In the genomic region with DNA sequence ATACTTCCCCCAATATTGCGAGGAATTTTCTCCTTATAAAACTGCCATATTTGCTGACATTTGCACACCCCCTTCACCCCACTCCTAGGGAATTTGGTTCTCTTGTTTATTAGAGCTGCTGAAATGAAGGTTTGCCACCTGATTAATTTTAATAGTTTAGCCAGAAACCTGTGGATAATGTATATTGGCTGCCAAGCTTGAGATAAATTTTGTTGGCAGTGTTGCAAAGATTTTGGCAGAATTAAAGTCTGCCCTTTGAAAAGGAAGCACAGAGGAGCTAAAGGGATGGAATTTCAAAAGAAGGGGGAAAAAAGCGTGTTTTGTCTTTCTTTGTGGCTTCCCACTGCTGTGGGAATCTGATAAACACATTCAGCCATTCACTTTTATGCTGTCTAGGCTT, we compare ENCODE assay signal across 30 mouse cellular contexts.
DNase-seq lines count a peak whose midpoint lies in the region; ATAC-seq lines count a peak whose summit lies in the region.
"Had no signal": no experiment of that assay in that cellular context is flagged by ENCODE, and none has a peak within 500 bp of the region (broad histone marks: within the 10 kb centered on the region; RNA-seq: fewer than 3 reads in every experiment).

No protein-coding gene starts in this region.

- no peak overlapping the region for H3K4me2 ChIP-seq in embryonic facial prominence, embryonic 14.5 days (ENCODE audit: low read depth, low read length)
- no peak overlapping the region for H3K4me2 ChIP-seq in neural tube, embryonic 14.5 days (ENCODE audit: low read depth, low read length)
- H3K4me2 ChIP-seq: embryonic facial prominence, embryonic 15.5 days; forebrain, embryonic 13.5 days; hindbrain, embryonic 12.5 days; limb, embryonic 15.5 days; liver, embryonic 13.5 days; neural tube, embryonic 12.5 days had no signal

- H3K27ac ChIP-seq in embryonic facial prominence, embryonic 14.5 days (replicated peaks; ENCODE audit: low read depth, low read length), result no peak overlapping the region
- no peak overlapping the region for H3K27ac ChIP-seq in embryonic facial prominence, embryonic 10.5 days (replicated peaks)
- H3K27ac ChIP-seq in neural tube, embryonic 14.5 days (ENCODE audit: low read depth, low read length), result peak overlapping the region; percentile 22; the same call in 1 of the 2 replicates
- H3K27ac ChIP-seq: embryonic facial prominence, embryonic 15.5 days; forebrain, embryonic 13.5 days; hindbrain, embryonic 12.5 days; kidney, postnatal 0 days; limb, embryonic 10.5 days; limb, embryonic 15.5 days; liver, embryonic 13.5 days; neural tube, embryonic 12.5 days had no signal

- no peak overlapping the region for H3K9ac ChIP-seq in embryonic facial prominence, embryonic 14.5 days (ENCODE audit: low read depth, low read length)
- H3K9ac ChIP-seq in neural tube, embryonic 14.5 days (replicated peaks; ENCODE audit: low read depth, low read length), result no peak overlapping the region
- H3K9ac ChIP-seq: embryonic facial prominence, embryonic 15.5 days; forebrain, embryonic 13.5 days; hindbrain, embryonic 12.5 days; limb, embryonic 15.5 days; liver, embryonic 13.5 days; neural tube, embryonic 12.5 days had no signal

- H3K9me3 ChIP-seq in embryonic facial prominence, embryonic 14.5 days (ENCODE audit: control insufficient read depth, low read length), result no peaks in the 10 kb centered on the region
- no peaks in the 10 kb centered on the region for H3K9me3 ChIP-seq in embryonic facial prominence, embryonic 10.5 days
- H3K9me3 ChIP-seq in neural tube, embryonic 14.5 days (ENCODE audit: control insufficient read depth, low read length), result no peaks in the 10 kb centered on the region
- H3K9me3 ChIP-seq: embryonic facial prominence, embryonic 15.5 days; forebrain, embryonic 13.5 days; hindbrain, embryonic 12.5 days; limb, embryonic 10.5 days; limb, embryonic 15.5 days; liver, embryonic 13.5 days; neural tube, embryonic 12.5 days had no signal

- H3K36me3 ChIP-seq in embryonic facial prominence, embryonic 14.5 days (ENCODE audit: control insufficient read depth, insufficient read depth, low read length), result no peaks in the 10 kb centered on the region
- H3K36me3 ChIP-seq in embryonic facial prominence, embryonic 10.5 days (replicated peaks), result no peaks in the 10 kb centered on the region
- H3K36me3 ChIP-seq in neural tube, embryonic 14.5 days (ENCODE audit: control insufficient read depth, insufficient read depth, low read length), result no peaks in the 10 kb centered on the region
- H3K36me3 ChIP-seq: embryonic facial prominence, embryonic 15.5 days; hindbrain, embryonic 12.5 days; limb, embryonic 10.5 days; limb, embryonic 15.5 days; liver, embryonic 13.5 days; neural tube, embryonic 12.5 days had no signal

- DNase-seq in embryonic facial prominence, embryonic 14.5 days (ENCODE audit: low spot score), result peak; percentile 1
- no peak for DNase-seq in embryonic facial prominence, embryonic 10.5 days (ENCODE audit: low spot score)
- no peak for DNase-seq in neural tube, embryonic 10.5 days (ENCODE audit: extremely low spot score, low spot score)
- DNase-seq in cerebellum, postnatal 10 days, result peak; percentile 18 to 47
- DNase-seq in MN1 (ENCODE audit: low spot score), result no peak
- no peak for DNase-seq in embryo, embryonic 9.5 days (ENCODE audit: extremely low spot score)
- DNase-seq: adrenal gland, adult 2 months; adrenal gland, postnatal 36 days; embryo, embryonic 11 days; gastrocnemius, postnatal 14 days; kidney, adult 8-10 months; kidney, postnatal 4 days; liver, embryonic 13.5 days; lung, adult 18-20 months; lung, postnatal 10 days; midbrain, embryonic 14.5 days; right cerebral cortex, postnatal 4 days; thymus, adult 2 months; thymus, postnatal 36 days had no signal

- no peaks in the 10 kb centered on the region for H3K27me3 ChIP-seq in embryonic facial prominence, embryonic 14.5 days (replicated peaks; ENCODE audit: control insufficient read depth, insufficient read depth, low read length)
- H3K27me3 ChIP-seq in embryonic facial prominence, embryonic 10.5 days (replicated peaks; ENCODE audit: low read depth, poor library complexity, severe bottlenecking), result no peaks in the 10 kb centered on the region
- H3K27me3 ChIP-seq in neural tube, embryonic 14.5 days (ENCODE audit: control insufficient read depth, insufficient read depth, low read length), result no peaks in the 10 kb centered on the region
- H3K27me3 ChIP-seq: embryonic facial prominence, embryonic 15.5 days; forebrain, embryonic 13.5 days; hindbrain, embryonic 12.5 days; limb, embryonic 15.5 days; liver, embryonic 13.5 days; neural tube, embryonic 12.5 days had no signal

- WGBS in embryonic facial prominence, embryonic 14.5 days, result 54% methylated on average over 2 of the region's 2 CpGs
- WGBS in embryonic facial prominence, embryonic 10.5 days, result 63% methylated on average over 2 of the region's 2 CpGs
- 44% methylated on average over 2 of the region's 2 CpGs for WGBS in neural tube, embryonic 14.5 days

- no peak for ATAC-seq in embryonic facial prominence, embryonic 14.5 days (ENCODE audit: low read depth)
- no peak for ATAC-seq in neural tube, embryonic 14.5 days (ENCODE audit: low read depth)
- ATAC-seq: activated CD4-positive, CD25-positive, alpha-beta regulatory T cell, adult 4 months; CD4-positive, CD25-positive, alpha-beta regulatory T cell, adult 4 months; forebrain, embryonic 13.5 days; intestine, embryonic 16.5 days had no signal

- H3K4me3 ChIP-seq in embryonic facial prominence, embryonic 14.5 days (ENCODE audit: low read depth, low read length), result no peak overlapping the region
- H3K4me3 ChIP-seq in embryonic facial prominence, embryonic 10.5 days, result no peak overlapping the region
- H3K4me3 ChIP-seq in neural tube, embryonic 14.5 days (ENCODE audit: low read depth, low read length), result no peak overlapping the region
- H3K4me3 ChIP-seq: embryonic facial prominence, embryonic 15.5 days; forebrain, embryonic 13.5 days; hindbrain, embryonic 12.5 days; limb, embryonic 10.5 days; limb, embryonic 15.5 days; liver, embryonic 13.5 days; neural tube, embryonic 12.5 days had no signal

- no peaks in the 10 kb centered on the region for H3K4me1 ChIP-seq in embryonic facial prominence, embryonic 14.5 days (ENCODE audit: control insufficient read depth, insufficient read depth, low read length)
- no peaks in the 10 kb centered on the region for H3K4me1 ChIP-seq in embryonic facial prominence, embryonic 10.5 days
- H3K4me1 ChIP-seq in neural tube, embryonic 14.5 days (ENCODE audit: control insufficient read depth, insufficient read depth, low read length), result no peaks in the 10 kb centered on the region
- H3K4me1 ChIP-seq: embryonic facial prominence, embryonic 15.5 days; forebrain, embryonic 13.5 days; hindbrain, embryonic 12.5 days; limb, embryonic 10.5 days; limb, embryonic 15.5 days; liver, embryonic 13.5 days; neural tube, embryonic 12.5 days had no signal

Comparison
In these comparisons a context has a peak if more than half of its experiments do, and no peak if none do; other contexts are left out.
1. DNase-seq: peak in embryonic facial prominence, embryonic 14.5 days (single experiment) and cerebellum, postnatal 10 days (2 of 2); none in embryonic facial prominence, embryonic 10.5 days (single experiment), neural tube, embryonic 10.5 days (single experiment), MN1 (single experiment) and embryo, embryonic 9.5 days (single experiment).